Mouse (Mus musculus) heart, embryonic 16.5 days (tissue): Measurements from ENCODE around the gene Hist1h4c. TPM values are rescaled to one million over a fixed set of nuclear protein-coding genes. Genes with fewer than 3 reads are reported as not detected.
"Not testable (repeated sequence)": the region's sequence is repeated elsewhere in the genome, so short reads cannot be mapped to it uniquely, and the experiment has no call there.

Source experiments
- ATAC-seq: fragments of 200-750 bp; cut with Nextera tagmentation; replicated peaks from 2 replicates; pipeline ENCODE4 v1.8.0; 2017; ENCODE audit warnings: moderate number of reproducible peaks; ENCODE audit not compliant: insufficient read depth, low FRiP score; ENCODE audit errors: extremely low read depth
- H3K27ac ChIP-seq: fragments of 300-500 bp; sonication (generic); 2 replicates; pipeline ENCODE4 v1.5.1; 2014; ENCODE audit warnings: mild to moderate bottlenecking, low read length, control low read depth, moderate library complexity
- H3K27me3 ChIP-seq: fragments of 300-500 bp; sonication (generic); 2 replicates; pipeline ENCODE4 v1.6.1; 2014; ENCODE audit warnings: low read length, mixed read lengths; ENCODE audit not compliant: control insufficient read depth, insufficient read depth
- H3K36me3 ChIP-seq: fragments of 300-500 bp; sonication (generic); 2 replicates; pipeline ENCODE4 v1.6.1; 2014; ENCODE audit not compliant: control insufficient read depth, insufficient read depth
- H3K4me1 ChIP-seq: fragments of 300-500 bp; sonication (generic); 2 replicates; pipeline ENCODE4 v1.6.1; 2014; ENCODE audit warnings: low read length, mixed read lengths; ENCODE audit not compliant: control insufficient read depth, insufficient read depth
- H3K4me2 ChIP-seq: fragments of 300-500 bp; sonication (generic); 2 replicates; pipeline ENCODE4 v1.6.1; 2014; ENCODE audit warnings: low read depth, mild to moderate bottlenecking, control low read depth, low read length
- H3K4me3 ChIP-seq: fragments of 300-500 bp; sonication (generic); 2 replicates; pipeline ENCODE4 v1.5.1; 2014; ENCODE audit warnings: mild to moderate bottlenecking, control low read depth, low read length
- H3K9ac ChIP-seq: fragments of 300-500 bp; sonication (generic); 2 replicates; pipeline ENCODE4 v1.6.1; 2014; ENCODE audit warnings: low read length, control low read depth
- H3K9me3 ChIP-seq: fragments of 300-500 bp; sonication (generic); replicated peaks from 2 replicates; pipeline ENCODE4 v1.6.1; 2016; ENCODE audit warnings: low read length; ENCODE audit not compliant: control insufficient read depth
- WGBS: fragments of 180-500 bp; shearing (Covaris S2); extraction: QIAGEN DNeasy Blood & Tissue Kit; methylation state at CpG from one replicate; pipeline ENCODE4 v1.1.7; 2014; 5-methylcytosine and 5-hydroxymethylcytosine counted together
- microRNA-seq: library from miRNA; unstranded; fragments of <30 nt; microRNA quantifications from one replicate; pipeline ENCODE4, GENCODE M21; 2017
- polyA plus RNA-seq: library from polyadenylated mRNA; unstranded; fragments of >200 nt; fragmentation: Nextera tagmentation; extraction: Ambion mirVana; gene quantifications from 2 replicates; pipeline ENCODE4 v1.2.1, GENCODE M21; 2015

The Hist1h4c gene
- polyA plus RNA-seq, 1 experiment from 2014 or later: 1.9 TPM

GRCm38 (mm10) chr13:23682947-23683754 is 15.1 kb downstream of the Hist1h4c start:
- ATAC-seq: peak; percentile 32
- not testable (repeated sequence) for H3K27me3 ChIP-seq, H3K9me3 ChIP-seq, H3K36me3 ChIP-seq
- peak overlapping the region; percentile 69 for H3K9ac ChIP-seq
- H3K4me1 ChIP-seq: peaks cover 16% of the 10 kb centered on the region
- H3K4me3 ChIP-seq: peak overlapping the region; percentile 52
- H3K4me2 ChIP-seq: peak overlapping the region; percentile 72
- 14% methylated on average over 14 of the region's 30 CpGs for WGBS
- H3K27ac ChIP-seq: peak overlapping the region; percentile 93

DNA sequence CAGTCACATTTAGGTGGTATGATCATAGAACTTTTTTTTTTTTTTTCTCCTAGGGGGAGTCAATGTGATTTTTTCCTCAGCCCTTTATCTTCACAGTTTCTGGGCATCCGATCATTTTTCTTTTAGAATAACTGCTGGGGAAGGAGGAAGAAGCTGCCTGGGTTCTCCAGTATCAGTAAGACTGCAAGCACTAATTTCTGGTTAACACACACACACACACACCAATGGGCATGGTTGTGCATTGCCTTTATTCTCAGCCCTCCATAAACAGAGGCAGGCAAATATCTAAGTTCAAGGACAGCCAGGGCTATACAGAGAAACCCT is 15.7 kb downstream of the Hist1h4c start:
- 33% methylated on average over 1 of the region's 1 CpGs for WGBS
- H3K4me1 ChIP-seq: peaks cover 16% of the 10 kb centered on the region
- H3K4me2 ChIP-seq: peak overlapping the region; percentile 72
- H3K36me3 ChIP-seq: no peaks in the 10 kb centered on the region
- peak overlapping the region; percentile 93 for H3K27ac ChIP-seq
- H3K4me3 ChIP-seq: peak overlapping the region; percentile 52
- peak overlapping the region; percentile 69 for H3K9ac ChIP-seq
- no peak for ATAC-seq
- H3K9me3 ChIP-seq: no peaks in the 10 kb centered on the region
- no peaks in the 10 kb centered on the region for H3K27me3 ChIP-seq

DNA sequence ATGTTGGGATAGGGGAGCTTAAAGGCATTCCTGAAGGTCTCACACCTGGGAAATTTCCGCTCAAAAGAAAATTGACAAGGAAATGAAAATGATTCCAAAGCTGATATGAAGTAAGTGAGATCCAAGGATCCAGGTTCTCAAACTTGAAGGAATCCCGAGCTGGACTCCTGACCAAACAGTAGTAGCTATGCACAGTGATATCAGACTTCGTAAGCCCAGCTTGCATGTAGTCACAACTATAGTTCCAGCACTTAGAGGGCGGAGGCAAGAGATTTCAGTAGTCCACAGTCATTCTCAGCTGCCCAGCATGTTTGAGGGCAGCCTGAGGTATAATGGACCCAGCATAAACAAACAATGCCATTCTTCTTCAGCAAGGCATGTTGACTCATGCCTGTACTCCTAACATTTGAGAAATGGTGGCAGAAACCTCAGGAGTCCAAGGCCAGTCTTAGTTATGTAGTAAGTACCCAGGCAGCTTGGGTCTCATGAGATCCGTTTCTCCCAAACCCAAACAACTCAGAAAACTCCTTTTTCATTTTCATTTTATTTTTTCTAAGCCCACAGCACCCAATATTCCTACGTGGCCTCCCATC is 16.2 kb downstream of the Hist1h4c start:
- 82% methylated on average over 6 of the region's 6 CpGs for WGBS
- peak overlapping the region; percentile 72 for H3K4me2 ChIP-seq
- H3K4me3 ChIP-seq: no peak overlapping the region
- H3K36me3 ChIP-seq: no peaks in the 10 kb centered on the region
- H3K9ac ChIP-seq: no peak overlapping the region
- H3K4me1 ChIP-seq: peaks cover 16% of the 10 kb centered on the region
- ATAC-seq: no peak
- no peaks in the 10 kb centered on the region for H3K27me3 ChIP-seq
- H3K9me3 ChIP-seq: no peaks in the 10 kb centered on the region
- H3K27ac ChIP-seq: no peak overlapping the region

- H3K27me3 ChIP-seq: no peaks in the 10 kb centered on the region
- no peak overlapping the region for H3K4me2 ChIP-seq
- no peak overlapping the region for H3K9ac ChIP-seq
- ATAC-seq: no peak
- WGBS: 51% methylated on average over 3 of the region's 3 CpGs
- no peak overlapping the region for H3K4me3 ChIP-seq
- H3K4me1 ChIP-seq: peaks cover 2% of the 10 kb centered on the region
- no peaks in the 10 kb centered on the region for H3K36me3 ChIP-seq
- H3K9me3 ChIP-seq: no peaks in the 10 kb centered on the region
- H3K27ac ChIP-seq: no peak overlapping the region
Observed at GRCm38 (mm10) chr13:23662536-23662935, 35.7 kb downstream of the Hist1h4c start.

- no peaks in the 10 kb centered on the region for H3K27me3 ChIP-seq
- no peaks in the 10 kb centered on the region for H3K36me3 ChIP-seq
- no peak overlapping the region for H3K27ac ChIP-seq
- H3K4me1 ChIP-seq: peaks cover 2% of the 10 kb centered on the region
- H3K9me3 ChIP-seq: no peaks in the 10 kb centered on the region
- H3K9ac ChIP-seq: no peak overlapping the region
- no peak overlapping the region for H3K4me2 ChIP-seq
- 57% methylated on average over 6 of the region's 6 CpGs for WGBS
- no peak overlapping the region for H3K4me3 ChIP-seq
- no peak for ATAC-seq
Observed at GRCm38 (mm10) chr13:23659636-23660366, 38.5 kb downstream of the Hist1h4c start.

Small RNAs within 50 kb of the gene (microRNA-seq; reads per million reads assigned to microRNA genes)
- gene Gm44314 (not detected), gene Gm44350 (not detected)

Other genes with a start within 250 kb of the Hist1h4c start
- 0.83 and 1.0 TPM in 2 replicates for gene Btn1a1, start 232.6 kb downstream of the Hist1h4c start, polyA plus RNA-seq
- gene Btn2a2, start 209.6 kb downstream of the Hist1h4c start, polyA plus RNA-seq: 0.29 and 0.34 TPM in 2 replicates
- gene Hist1h4h, start 167.4 kb downstream of the Hist1h4c start, polyA plus RNA-seq: 7.7 and 8.6 TPM in 2 replicates
- 3.8 and 9.2 TPM in 2 replicates for gene Hist1h2af, start 164.5 kb downstream of the Hist1h4c start, polyA plus RNA-seq
- 2.0 and 2.2 TPM in 2 replicates for gene Hist1h3g, start 163.0 kb downstream of the Hist1h4c start, polyA plus RNA-seq
- 0.38 and 0.52 TPM in 2 replicates for gene Hist1h2bh, start 155.1 kb downstream of the Hist1h4c start, polyA plus RNA-seq
- gene Hist1h3f, start 154.4 kb downstream of the Hist1h4c start, polyA plus RNA-seq: 0.20 and 0.37 TPM in 2 replicates
- 0.53 TPM in 1 of 2 replicates, not detected in the other for gene Hist1h4f, start 146.8 kb downstream of the Hist1h4c start, polyA plus RNA-seq
- gene Hist1h1d, start 145.2 kb downstream of the Hist1h4c start, polyA plus RNA-seq: 0.21 and 0.37 TPM in 2 replicates
- gene Hist1h3e, start 136.1 kb downstream of the Hist1h4c start, polyA plus RNA-seq: 1.7 and 2.1 TPM in 2 replicates
- gene Hist1h2ae, start 127.2 kb downstream of the Hist1h4c start, polyA plus RNA-seq: 34.0 and 34.2 TPM in 2 replicates
- 4.2 and 5.1 TPM in 2 replicates for gene Hist1h2bg, start 127.1 kb downstream of the Hist1h4c start, polyA plus RNA-seq
- gene Hist1h2bf, start 124.3 kb downstream of the Hist1h4c start, polyA plus RNA-seq: 0.37 and 2.4 TPM in 2 replicates
- 1.2 and 1.8 TPM in 2 replicates for gene Hist1h2ad, start 124.1 kb downstream of the Hist1h4c start, polyA plus RNA-seq
- 1.4 and 1.8 TPM in 2 replicates for gene Hist1h3d, start 122.7 kb downstream of the Hist1h4c start, polyA plus RNA-seq
- 48.7 and 49.1 TPM in 2 replicates for gene Hist1h4d, start 116.9 kb downstream of the Hist1h4c start, polyA plus RNA-seq
- gene Hist1h2be, start 77.3 kb downstream of the Hist1h4c start, polyA plus RNA-seq: 1.9 and 2.0 TPM in 2 replicates
- gene Hist1h1e, start 75.9 kb downstream of the Hist1h4c start, polyA plus RNA-seq: 10.4 and 11.5 TPM in 2 replicates
- 0.52 and 0.75 TPM in 2 replicates for gene Hist1h2ac, start 14.5 kb downstream of the Hist1h4c start, polyA plus RNA-seq
- gene Hist1h2bc, start 14.3 kb downstream of the Hist1h4c start, polyA plus RNA-seq: 49.7 and 53.7 TPM in 2 replicates
- gene Hist1h1t, start 2.6 kb downstream of the Hist1h4c start, polyA plus RNA-seq: not detected in 2 replicates
- gene Hfe, start 12.4 kb upstream of the Hist1h4c start, polyA plus RNA-seq: 11.7 and 14.9 TPM in 2 replicates
- gene Hist1h1c, start 40.4 kb upstream of the Hist1h4c start, polyA plus RNA-seq: 38.0 and 38.5 TPM in 2 replicates
- gene Hist1h3c, start 47.1 kb upstream of the Hist1h4c start, polyA plus RNA-seq: 3.0 and 3.8 TPM in 2 replicates
- gene Hist1h2bb, start 48.3 kb upstream of the Hist1h4c start, polyA plus RNA-seq: 0.98 and 2.2 TPM in 2 replicates
- 17.0 and 20.0 TPM in 2 replicates for gene Hist1h2ab, start 52.7 kb upstream of the Hist1h4c start, polyA plus RNA-seq
- 3.2 and 5.0 TPM in 2 replicates for gene Hist1h3b, start 53.8 kb upstream of the Hist1h4c start, polyA plus RNA-seq
- gene Hist1h4b, start 58.6 kb upstream of the Hist1h4c start, polyA plus RNA-seq: 1.2 and 1.5 TPM in 2 replicates
- gene Hist1h4a, start 62.8 kb upstream of the Hist1h4c start, polyA plus RNA-seq: 0.32 TPM in 1 of 2 replicates, not detected in the other
- gene Hist1h3a, start 63.9 kb upstream of the Hist1h4c start, polyA plus RNA-seq: 1.5 and 3.4 TPM in 2 replicates
- 0.79 and 0.97 TPM in 2 replicates for gene Hist1h1a, start 65.2 kb upstream of the Hist1h4c start, polyA plus RNA-seq
- gene Trim38, start 71.5 kb upstream of the Hist1h4c start, polyA plus RNA-seq: 0.10 TPM in 1 of 2 replicates, not detected in the other
- not detected in 2 replicates for gene Slc17a2, start 108.5 kb upstream of the Hist1h4c start, polyA plus RNA-seq
- not detected in 2 replicates for gene Slc17a3, start 141.0 kb upstream of the Hist1h4c start, polyA plus RNA-seq
- gene Slc17a1, start 169.3 kb upstream of the Hist1h4c start, polyA plus RNA-seq: not detected in 2 replicates
- 0.09 TPM in 1 of 2 replicates, not detected in the other for gene Slc17a4, start 216.6 kb upstream of the Hist1h4c start, polyA plus RNA-seq
- not detected in 2 replicates for gene Hist1h2ba, start 235.7 kb upstream of the Hist1h4c start, polyA plus RNA-seq
- gene Hist1h2aa, start 236.0 kb upstream of the Hist1h4c start, polyA plus RNA-seq: not detected in 2 replicates